Mouse (Mus musculus) monocyte, adult 5-6 weeks (primary cell): ENCODE measurements around the gene BC016579. TPM values are rescaled to one million over a fixed set of nuclear protein-coding genes. Genes with fewer than 3 reads are reported as not detected.

Source experiments
- ATAC-seq: fragments of 153-309, 156-312 bp; replicated peaks from 2 replicates; pipeline ENCODE4 v1.8.0; 2017; ENCODE audit warnings: mild to moderate bottlenecking; ENCODE audit not compliant: low TSS enrichment, insufficient number of reproducible peaks, severe bottlenecking, poor library complexity, low FRiP score
- total RNA-seq: library from RNA; stranded (forward); fragments of 200-1000, 200-491, 200-594 nt; gene quantifications from 3 replicates; pipeline ENCODE4 v1.2.3, GENCODE M21; 2017

The BC016579 gene
- total RNA-seq = not detected in 3 replicates

DNA sequence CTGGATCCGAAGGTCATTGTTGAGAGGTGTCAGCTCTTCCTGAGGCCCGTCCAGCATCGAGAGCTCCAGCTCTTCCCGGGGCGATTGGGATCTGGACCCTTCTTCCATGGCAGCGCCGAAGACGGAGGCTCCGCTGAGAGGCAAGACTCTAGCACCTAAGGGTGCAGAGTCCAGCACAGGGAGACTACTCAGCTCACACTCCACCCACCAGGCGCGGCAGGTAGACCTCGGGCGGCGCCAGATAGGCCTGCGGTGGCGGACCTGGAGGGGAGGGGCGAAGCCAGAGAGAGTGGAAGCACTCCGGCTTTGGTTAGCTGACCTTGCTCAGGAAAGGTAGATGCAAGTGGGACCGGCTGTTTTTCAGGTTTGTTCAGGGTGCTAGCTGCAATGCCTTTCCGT lies at the start of gene BC016579:
BC016579 (minus strand) TSS at position 135 of the 399 bp plus-strand sequence.
- no peak for ATAC-seq

DNA sequence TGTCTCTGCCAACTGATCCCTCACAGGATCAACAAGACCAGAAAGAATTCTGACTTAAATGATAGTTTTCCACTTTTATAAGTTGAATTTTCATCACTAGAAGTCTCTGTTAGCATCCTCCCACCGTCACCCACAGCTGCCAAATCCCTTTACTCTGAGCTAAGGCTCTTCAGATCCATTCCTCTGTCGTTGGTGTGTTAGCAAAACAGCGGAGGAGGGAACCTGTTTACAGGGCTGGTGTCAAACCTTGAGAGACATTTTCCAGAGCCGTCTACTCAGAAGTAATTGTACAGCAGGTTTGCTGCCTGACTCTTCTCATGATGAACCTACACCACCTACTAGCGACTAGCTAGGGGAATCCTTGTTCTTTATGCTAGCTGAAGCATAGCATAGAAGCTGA lies 45.4 kb upstream of the BC016579 start:
- ATAC-seq = no peak

DNA sequence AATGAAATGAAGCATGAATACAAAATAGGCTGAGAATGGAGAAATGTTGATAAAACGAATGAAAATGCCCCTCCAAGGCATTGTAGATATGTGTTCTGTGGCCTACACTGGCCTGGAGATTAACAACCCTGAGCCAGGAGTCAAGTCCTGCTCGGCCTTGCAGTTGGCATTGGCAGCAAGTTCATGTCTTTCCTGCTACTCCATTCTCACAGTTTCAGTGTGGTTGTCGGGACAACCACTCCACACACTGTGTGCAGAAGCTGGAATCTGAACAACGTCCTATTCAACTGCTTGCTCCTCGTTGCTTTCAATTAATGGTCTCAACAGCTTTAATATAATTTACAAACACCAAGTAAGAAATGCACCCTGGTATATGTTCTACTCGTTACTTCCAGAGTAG lies 44.1 kb upstream of the BC016579 start:
- ATAC-seq = no peak

DNA sequence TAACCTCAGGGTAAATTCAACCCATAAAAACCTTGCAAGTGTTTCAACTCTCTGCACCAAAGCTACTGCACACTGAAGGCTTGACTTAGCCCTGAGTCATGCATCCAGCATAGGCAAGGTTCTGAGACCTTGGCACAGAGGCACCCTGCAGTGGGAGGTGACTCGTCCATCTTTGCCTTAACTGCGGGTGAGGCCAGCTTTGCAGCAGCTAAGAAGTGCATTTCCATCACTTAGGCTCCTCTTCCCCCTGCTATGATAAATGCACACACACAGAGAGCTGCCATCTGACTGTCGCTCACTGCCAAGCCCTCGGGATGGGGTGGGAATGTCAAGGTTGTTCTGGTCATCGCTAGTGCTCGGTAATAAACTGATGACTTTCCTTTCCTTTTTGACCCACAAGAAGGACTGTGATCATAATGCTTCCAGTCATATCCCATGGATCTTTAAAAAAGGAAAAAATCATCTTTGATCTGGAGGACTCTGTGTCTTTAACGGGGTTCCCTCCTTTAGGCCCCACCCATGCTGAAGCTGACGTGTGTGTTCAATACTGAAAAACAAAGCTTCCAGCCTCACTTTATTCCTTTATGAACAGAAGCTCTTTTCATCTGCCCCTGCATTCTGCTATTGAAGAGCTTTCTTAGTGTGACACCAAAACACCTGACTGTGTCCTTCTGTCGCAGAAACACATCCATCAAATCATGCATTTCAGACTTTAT lies 41.7 kb upstream of the BC016579 start:
- no peak for ATAC-seq

DNA sequence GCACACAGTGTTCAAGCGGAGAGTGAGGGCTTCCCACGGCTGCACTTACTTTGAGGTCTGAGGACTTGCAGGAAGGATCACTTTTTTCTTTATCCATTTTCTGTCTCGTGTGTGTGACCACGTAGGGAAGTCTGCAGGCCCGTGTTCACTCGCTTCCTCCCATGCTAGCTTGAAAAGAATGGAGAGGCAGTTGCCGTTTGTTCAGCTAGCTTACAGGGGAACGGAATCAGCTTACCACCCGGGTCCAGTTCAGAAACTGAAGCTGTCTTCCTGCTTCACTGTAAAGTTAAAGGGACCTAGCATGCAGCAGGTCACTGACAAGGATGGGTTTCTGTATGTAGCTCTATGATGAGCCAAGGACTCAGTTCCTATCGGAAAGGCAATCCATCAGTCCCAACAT lies 39.7 kb upstream of the BC016579 start, which contains the start of gene Tmprss7:
Tmprss7 (minus strand) TSS at position 101 of the 400 bp plus-strand sequence.
- no peak for ATAC-seq

DNA sequence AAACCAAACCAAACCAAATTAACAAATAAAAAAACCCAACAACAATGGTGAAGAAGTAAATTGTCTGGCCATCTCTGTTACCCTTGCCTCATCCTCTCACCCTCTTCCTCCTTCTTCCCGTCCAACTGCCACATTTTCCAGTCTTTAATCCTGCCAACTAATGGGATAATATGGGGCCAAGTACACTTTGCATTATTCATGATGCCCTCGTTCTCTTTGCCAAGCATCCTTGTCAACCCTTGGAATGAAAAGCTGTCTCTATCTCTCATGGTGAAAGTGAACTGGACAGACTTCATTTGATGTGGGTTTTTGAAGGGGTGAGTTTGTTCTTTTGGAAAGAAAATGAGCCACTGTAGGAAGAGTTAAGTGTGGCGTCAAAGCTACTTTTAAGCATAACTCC lies 39.0 kb upstream of the BC016579 start:
- no peak for ATAC-seq

DNA sequence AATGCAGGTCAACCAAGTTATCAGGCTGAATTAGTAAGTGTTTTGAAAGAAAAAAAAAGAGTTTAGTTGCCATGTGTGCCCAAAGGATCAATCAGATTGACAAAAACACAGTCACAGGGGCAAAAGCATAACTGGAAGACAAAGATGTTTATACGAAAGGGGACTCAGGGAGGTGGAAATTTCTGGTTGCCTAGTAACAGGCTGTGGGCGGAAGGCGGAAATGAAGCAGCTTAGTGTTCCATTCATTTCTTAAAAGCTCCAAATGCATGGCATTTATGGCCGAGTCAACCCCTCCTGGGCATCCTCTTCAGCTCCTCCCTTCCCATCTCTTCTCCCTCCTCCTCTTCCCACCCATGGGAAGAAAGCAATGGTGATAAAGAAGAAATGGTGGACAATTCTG lies 36.3 kb upstream of the BC016579 start:
- ATAC-seq = no peak

DNA sequence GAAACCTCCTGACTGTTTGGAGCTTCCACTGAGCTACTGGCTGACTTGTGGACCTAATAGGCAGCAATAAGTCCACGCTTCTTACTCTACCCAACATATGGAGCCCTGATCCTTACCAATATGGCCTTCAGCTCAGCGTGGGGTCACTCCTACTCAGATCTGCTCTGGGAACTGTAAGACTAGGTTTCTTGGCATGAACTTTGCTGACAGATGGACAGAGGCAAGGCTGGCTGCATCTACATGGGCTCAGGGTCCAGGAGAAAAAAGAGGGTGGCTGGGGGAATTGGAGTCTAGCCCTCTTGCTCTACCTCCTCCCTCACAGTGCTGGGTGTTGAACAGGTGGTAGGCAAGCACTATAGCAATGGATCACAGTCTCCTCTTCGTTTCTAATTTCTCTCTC lies 33.0 kb upstream of the BC016579 start:
- ATAC-seq = no peak

DNA sequence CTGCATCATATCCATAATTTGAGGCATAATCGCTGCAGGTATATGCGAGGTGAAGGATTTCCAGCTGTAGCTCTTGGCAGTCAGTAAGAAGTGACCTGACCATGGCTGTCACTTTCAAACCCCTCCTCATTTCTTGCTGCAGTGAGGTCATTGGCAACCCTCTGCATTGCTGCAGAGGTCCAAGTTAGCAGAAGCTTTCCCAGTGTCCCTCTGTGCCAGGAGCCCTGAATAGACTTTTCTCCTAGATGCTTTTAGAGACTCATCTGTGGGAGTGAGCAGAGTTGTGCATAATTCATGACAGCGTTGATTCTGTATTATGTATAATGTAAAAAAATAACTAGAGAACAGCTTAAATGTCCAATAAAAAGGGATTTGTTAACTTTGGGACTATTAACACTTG lies 31.4 kb upstream of the BC016579 start:
- ATAC-seq = no peak

DNA sequence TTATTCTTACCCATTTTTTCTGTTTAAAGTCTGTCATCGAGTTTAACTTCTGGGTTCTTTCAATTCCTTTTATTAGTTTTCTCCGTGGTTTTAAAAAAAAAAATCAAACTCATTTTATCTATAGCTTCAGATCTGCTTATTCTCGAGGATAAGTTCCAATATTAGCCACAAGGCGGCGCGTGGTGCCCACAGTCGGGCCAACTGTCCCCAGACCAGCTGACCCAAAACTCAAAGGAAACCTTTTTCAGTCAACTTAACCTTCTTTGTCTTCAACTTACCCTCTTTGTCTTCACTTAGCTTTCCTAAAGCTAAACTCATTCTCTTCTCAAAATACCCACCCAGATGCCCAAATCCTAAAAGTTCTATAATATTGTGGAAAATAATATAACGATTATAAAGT lies 30.9 kb upstream of the BC016579 start:
- ATAC-seq = no peak

DNA sequence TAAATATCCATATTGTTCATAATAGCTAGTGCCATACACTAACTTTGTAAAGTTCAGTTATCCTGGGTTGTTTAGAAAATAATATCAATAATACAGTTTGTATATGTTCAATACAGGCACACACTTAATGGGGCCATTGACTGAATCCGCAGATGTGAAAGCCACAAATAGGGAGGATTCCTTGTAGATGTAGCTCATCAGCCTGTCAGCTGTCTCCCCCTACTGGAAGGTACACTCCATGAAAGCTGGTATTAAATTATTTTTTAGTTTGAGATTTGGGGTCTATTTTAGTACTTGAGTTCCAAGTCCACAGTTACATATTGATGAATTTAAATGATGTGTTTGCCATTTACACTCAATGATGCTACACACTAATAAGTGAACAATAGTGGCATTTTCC lies 22.6 kb upstream of the BC016579 start:
- no peak for ATAC-seq

DNA sequence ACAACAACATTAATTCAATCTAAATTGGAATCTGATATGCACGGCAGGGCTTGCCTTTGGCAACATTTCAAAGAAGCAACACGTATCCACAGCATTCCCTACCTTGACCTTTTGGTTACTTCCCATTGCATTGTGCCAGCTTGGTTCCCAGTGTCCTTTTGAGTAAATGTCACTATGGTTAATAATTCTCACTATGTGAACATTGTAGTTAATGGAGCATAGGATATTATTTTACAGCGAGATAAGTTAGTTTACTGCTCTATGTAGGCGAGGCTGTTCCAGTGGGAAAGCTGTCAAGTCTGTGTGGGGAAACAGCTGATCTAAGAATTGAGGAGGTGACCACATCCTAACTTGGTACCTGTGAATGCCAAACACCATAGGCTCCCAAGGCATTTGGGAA lies 16.1 kb upstream of the BC016579 start:
- no peak for ATAC-seq

DNA sequence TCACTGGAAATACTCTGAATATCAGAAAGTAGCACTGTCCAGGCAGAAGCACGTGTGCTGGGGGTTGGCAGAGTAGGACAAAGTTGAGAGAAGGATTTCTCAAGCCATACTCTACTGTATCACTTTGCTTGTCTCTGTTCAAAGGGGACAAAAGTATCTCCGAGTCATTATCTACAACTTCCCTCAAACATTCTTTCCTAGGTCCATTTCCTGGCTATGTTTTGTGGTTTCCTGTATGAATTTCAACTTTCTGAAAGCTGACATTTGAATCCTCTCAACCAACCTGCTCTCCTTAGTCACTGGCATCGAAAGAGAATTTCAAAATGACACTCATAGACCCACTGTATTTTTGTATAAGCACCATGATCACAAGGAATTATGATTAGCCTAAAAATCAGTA lies 14.3 kb upstream of the BC016579 start:
- ATAC-seq = no peak

DNA sequence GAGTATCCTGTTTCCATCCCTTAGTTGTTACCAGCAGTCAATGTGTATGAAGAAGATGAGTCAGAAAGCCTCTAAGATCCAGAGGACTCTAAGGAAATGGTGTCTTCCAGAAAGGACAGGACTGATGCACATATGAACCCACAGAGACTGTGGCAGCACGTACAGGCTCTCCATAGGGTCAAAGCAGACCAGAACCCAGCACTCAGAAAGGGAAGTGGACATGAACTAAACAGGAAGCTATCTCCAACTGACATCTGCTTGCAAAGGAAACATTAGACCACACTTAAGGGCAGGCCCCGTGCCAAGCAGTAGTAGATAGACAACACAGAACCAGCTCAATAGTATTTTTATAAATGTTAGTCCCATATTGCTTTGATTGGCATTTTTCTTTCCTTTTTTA lies 12.3 kb upstream of the BC016579 start:
- peak; percentile 80; the same call in 1 of the 2 replicates for ATAC-seq

DNA sequence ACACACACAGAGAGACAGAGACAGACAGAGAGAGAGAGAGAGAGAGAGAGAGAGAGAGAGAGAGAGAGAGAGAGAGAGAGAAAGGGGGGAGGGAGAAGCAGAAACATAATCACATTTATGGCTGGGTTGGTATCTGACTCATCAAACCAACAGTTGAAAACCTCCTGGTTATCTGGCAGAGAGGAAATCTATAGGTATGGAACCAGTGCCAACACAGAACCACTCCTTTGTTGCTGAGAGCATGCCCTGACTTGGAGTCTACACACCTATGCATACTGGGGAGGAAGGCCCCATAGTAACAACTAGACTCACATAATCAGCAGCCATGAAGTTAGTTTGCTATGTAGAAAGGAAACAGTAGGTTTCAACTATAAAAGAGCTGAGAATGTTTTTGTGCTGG lies 8.5 kb upstream of the BC016579 start:
- no peak for ATAC-seq

DNA sequence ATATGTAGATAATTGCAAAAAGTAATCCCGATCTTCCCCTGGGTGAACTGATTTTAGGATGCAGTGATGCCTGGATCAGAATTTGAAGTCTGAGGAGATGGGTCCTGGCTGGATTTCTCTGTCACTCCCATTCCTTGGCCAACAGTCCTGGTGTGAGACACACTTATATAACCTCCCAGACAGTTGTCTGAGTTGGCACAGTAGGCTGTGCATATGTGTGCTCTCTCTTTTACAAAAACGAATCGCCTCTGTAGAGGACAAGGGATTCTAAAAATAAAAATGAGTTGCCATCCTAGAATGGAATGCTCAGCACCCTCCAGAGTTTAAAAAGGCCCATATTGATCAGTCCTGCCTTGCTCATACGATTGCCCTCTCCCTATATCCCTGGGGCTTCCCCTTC lies 5.7 kb upstream of the BC016579 start:
- ATAC-seq = no peak

DNA sequence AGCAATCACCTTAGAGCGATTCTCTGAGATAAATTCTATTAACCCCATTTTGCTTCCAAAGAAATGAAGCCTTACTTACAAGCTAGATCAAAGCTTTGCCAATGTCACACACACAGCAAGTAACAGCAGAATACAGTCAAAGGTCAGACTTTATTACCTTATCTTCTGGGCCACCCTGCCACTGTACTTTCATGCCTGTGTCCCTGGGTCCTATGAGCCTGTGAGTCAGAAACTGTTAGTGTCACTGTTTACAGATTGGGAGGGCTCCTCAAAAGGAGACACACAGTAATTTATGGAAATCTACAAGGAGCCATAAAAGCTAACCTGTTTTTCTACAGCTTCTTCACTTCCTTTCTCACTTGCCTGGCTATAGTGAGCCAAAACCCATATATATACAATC lies 4.4 kb upstream of the BC016579 start:
- no peak for ATAC-seq

DNA sequence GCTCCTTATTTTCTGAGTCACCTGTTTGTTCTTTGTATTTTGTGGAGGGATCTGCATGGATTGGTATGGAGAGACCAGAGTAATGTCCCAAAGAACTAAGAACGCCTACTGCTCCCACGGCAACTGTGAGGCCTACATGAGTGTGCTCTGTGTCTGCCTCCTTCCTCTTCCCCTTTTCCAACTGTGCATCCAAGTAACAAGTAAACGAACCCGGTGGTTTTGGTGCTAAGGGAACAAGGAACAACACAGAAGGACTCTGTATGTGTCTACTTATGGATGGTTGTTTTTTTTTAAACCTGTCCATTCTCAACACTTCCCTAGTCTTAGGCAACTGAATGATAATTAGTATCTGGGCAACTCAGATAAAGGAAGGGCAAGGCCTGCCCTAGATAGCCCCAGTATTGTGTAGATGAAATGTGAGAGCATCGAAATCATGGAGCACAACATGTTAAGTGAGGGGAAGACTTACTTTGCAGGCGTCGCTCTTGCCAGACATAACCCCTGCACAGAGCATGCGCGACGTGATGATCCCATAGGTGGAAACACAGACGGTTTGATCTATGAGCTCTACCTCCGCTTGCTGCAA lies 3.8 kb upstream of the BC016579 start:
- no peak for ATAC-seq

DNA sequence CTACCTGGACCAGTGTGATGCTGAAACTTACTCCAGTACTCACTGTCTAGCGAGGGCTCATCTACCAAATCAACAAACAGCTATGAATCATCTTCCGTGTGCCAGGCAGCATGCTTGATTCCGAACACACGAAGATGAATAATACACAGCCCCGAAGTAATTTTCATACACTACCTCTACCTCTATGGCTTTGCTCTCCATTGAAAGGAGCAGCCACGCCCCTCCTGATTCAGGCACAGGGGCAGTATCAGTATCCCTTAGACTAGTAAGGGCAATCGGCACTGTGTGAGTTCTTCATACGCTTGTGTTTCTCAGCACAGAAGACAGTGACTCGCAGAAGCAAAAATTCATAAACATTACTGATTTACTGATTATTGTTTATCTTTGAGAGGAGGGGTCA lies 597 bp upstream of the BC016579 start:
- no peak for ATAC-seq

DNA sequence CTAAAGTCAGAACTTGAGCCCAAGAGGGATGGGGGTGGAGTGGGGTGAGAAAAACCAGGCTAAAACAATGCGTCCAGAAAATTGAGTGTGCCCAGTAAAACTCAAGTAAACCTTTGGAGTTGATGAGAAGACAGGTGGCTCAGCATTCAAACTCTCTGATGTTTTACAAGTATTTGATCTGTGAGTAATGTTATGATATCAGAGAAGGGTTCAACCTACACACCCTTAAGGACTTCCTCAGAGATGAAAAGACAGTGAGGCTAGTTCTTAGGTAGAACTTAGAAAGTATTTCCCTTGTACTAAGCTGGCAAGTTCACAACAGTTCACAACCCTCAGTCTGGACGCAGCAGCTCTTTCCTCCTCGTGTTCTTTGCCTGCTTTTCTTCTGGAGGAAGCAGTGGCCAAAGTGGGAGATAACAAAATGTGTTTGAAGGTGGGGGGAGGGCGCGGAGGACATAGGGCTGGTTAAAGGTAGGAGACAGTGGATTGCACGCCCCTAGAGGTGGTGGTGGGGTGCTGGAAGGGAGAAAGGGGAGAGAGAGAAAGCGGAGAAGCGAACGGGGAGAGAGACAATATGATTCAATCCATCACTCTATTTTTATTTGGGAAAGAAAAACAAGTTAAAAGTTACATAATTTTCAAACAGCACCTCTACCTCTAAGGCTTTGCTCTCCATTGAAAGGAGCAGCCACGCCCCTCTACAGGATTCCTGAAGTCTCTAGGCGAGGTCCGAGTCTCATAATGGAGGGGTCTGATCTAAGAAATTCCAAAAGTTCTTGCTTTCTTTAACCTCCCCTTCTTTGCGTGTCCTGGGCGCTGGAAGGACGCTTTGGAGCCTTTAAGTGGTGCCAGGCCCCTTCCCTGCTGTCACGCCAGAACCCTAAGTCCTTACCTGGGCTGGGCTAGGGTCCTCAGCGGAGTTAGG lies 597 bp downstream of the BC016579 start:
- no peak for ATAC-seq
